Mouse (Mus musculus): ENCODE measurements at regions not wholly inside any gene's neighbourhood (a gene's known extent, or its start where the extent isn't known, plus 50 kb on each side); places are given as distances from the start of the nearest gene placed in this dataset.

DNA sequence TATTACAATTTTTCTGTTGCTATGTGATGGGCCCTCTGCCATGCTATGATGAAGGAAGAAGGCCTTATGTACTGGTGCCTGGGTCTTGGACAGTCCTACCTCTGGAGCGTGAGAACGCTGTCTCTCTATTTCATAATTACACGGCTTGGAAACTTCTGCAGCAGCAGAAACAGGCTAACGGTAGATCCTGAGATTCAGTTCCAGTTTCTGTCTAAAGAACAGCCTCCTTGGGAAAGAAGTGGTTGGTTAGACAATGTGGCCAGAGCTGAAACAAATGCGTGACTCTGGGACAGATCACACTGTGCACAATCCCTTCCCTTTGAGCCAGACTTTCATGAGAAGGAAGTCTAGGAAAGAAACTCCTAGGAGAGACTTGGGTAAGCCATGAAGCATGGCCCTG is 80.7 kb upstream of the Lclat1 start:
- Histone ChIP-seq H3K36me3 (replicated peaks) (no peaks in the 10 kb centered on the region), H3K27me3 (ENCODE audit: poor library complexity, severe bottlenecking) (no peaks in the 10 kb centered on the region), H3K9me3 (no peaks in the 10 kb centered on the region), H3K27ac (no peak overlapping the region), H3K4me1 (peaks cover 7% of the 10 kb centered on the region; the same call in 1 of the 2 replicates), H3K4me3 (no peak overlapping the region)
- WGBS = 95% methylated on average over 5 of the region's 5 CpGs
- no peak for DNase-seq (ENCODE audit: extremely low spot score, low spot score)

DNA sequence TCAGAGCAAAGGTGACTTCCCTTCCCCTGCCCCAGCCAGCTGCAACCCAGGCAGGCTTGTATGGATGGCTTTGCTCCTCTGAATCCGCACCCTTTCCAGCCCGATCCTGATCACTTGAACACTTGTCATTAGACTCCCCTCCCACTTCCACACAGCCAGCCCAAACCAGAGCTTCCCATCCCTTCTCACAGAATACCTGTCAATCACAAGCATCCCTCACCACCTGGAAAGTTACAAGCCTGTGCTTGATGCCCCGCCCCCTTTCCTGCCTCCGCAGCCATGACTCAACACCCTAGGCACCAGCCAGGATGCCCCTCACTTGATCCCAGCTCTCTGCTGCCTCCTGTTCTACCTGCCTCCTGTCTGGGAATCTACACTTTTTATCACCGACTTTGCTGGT is 76.0 kb upstream of the Lclat1 start:
- Histone ChIP-seq H3K4me1 (peaks cover 15% of the 10 kb centered on the region), H3K36me3 (replicated peaks) (no peaks in the 10 kb centered on the region), H3K27me3 (ENCODE audit: poor library complexity, severe bottlenecking) (no peaks in the 10 kb centered on the region), H3K9me3 (no peaks in the 10 kb centered on the region), H3K27ac (no peak overlapping the region), H3K4me3 (no peak overlapping the region)
- 65% methylated on average over 5 of the region's 5 CpGs for WGBS
- DNase-seq (ENCODE audit: extremely low spot score, low spot score) = no peak

GRCm38 (mm10) chr17:73032326-73032725 is 75.5 kb upstream of the Lclat1 start:
- WGBS = 76% methylated on average over 3 of the region's 3 CpGs
- Histone ChIP-seq H3K4me3 (no peak overlapping the region), H3K36me3 (replicated peaks) (no peaks in the 10 kb centered on the region), H3K27me3 (ENCODE audit: poor library complexity, severe bottlenecking) (no peaks in the 10 kb centered on the region), H3K27ac (no peak overlapping the region), H3K9me3 (no peaks in the 10 kb centered on the region), H3K4me1 (peaks cover 15% of the 10 kb centered on the region)
- no peak for DNase-seq (ENCODE audit: extremely low spot score, low spot score)

DNA sequence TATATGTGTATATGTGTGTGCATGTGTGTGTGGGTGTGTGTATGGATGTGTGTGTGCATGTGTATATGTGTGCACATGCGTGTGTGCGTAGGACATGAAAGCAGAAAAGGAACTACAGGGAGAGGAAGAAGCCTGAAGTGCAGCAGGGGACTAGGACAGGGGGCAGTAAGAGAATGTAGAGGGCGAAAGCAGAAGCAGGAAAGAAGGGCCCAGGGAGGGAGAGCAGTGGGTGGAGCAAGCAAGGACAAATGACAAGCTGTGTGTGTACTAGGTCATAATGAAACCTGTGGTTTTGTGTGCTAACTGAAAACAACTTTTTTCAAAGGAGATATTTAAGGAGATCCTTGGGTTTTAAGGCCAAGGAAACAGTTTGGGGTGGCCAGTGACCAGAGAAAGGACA is 73.4 kb upstream of the Lclat1 start:
- H3K9me3 ChIP-seq = no peaks in the 10 kb centered on the region
- no peaks in the 10 kb centered on the region for H3K36me3 ChIP-seq (replicated peaks)
- peaks cover 15% of the 10 kb centered on the region for H3K4me1 ChIP-seq
- 75% methylated on average over 3 of the region's 3 CpGs for WGBS
- H3K27ac ChIP-seq = no peak overlapping the region
- no peaks in the 10 kb centered on the region for H3K27me3 ChIP-seq (ENCODE audit: poor library complexity, severe bottlenecking)
- no peak overlapping the region for H3K4me3 ChIP-seq
- no peak for DNase-seq (ENCODE audit: extremely low spot score, low spot score)

GRCm38 (mm10) chr17:73034981-73035481 is 72.8 kb upstream of the Lclat1 start:
- 46% methylated on average over 8 of the region's 8 CpGs for WGBS
- no peak overlapping the region for H3K27ac ChIP-seq

DNA sequence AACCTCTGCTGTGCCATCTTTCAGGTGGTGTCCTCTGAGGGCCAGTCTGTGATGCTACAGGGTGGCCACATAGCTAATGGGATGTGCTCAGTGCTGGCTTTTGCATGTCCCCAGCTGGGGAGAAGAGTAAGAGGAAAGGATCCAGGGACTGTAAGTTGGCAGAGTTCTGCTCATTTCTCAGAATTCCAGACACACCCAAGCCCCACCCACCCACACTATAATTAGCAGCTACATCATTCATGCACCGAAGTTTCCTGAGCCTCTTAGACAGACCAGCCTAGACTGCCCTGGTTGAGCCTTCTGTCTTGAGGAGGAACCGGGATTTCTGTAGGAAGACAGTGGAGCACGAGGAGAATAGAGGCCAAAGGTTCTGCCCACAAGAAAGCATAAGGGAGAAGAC is 70.9 kb upstream of the Lclat1 start:
- H3K4me1 ChIP-seq = peaks cover 15% of the 10 kb centered on the region
- no peak overlapping the region for H3K27ac ChIP-seq
- no peaks in the 10 kb centered on the region for H3K9me3 ChIP-seq
- WGBS = 83% methylated on average over 3 of the region's 3 CpGs
- no peak for DNase-seq (ENCODE audit: extremely low spot score, low spot score)
- H3K36me3 ChIP-seq (replicated peaks) = no peaks in the 10 kb centered on the region
- H3K4me3 ChIP-seq = no peak overlapping the region
- no peaks in the 10 kb centered on the region for H3K27me3 ChIP-seq (ENCODE audit: poor library complexity, severe bottlenecking)

More at GRCm38 (mm10) chr17:73034981-73035481, 72.8 kb upstream of the Lclat1 start:
- no peak for DNase-seq (ENCODE audit: extremely low spot score, low spot score)
- Histone ChIP-seq H3K27me3 (ENCODE audit: poor library complexity, severe bottlenecking) (no peaks in the 10 kb centered on the region), H3K4me1 (peaks cover 15% of the 10 kb centered on the region), H3K4me3 (no peak overlapping the region), H3K36me3 (replicated peaks) (no peaks in the 10 kb centered on the region), H3K9me3 (no peaks in the 10 kb centered on the region)

- WGBS = 85% methylated on average over 2 of the region's 2 CpGs
- H3K36me3 ChIP-seq (replicated peaks) = no peaks in the 10 kb centered on the region
- no peak overlapping the region for H3K4me3 ChIP-seq
- H3K4me1 ChIP-seq = peaks cover 12% of the 10 kb centered on the region
- no peaks in the 10 kb centered on the region for H3K9me3 ChIP-seq
- no peak for DNase-seq (ENCODE audit: extremely low spot score, low spot score)
- no peak overlapping the region for H3K27ac ChIP-seq
- no peaks in the 10 kb centered on the region for H3K27me3 ChIP-seq (ENCODE audit: poor library complexity, severe bottlenecking)
These were observed 69.2 kb upstream of the Lclat1 start for GRCm38 (mm10) chr17:73038586-73038985.

- no peak overlapping the region for H3K4me3 ChIP-seq
- no peak for DNase-seq (ENCODE audit: extremely low spot score, low spot score)
- no peaks in the 10 kb centered on the region for H3K36me3 ChIP-seq (replicated peaks)
- whole genome bisulfite sequencing = 87% methylated on average over 5 of the region's 5 CpGs
- no peaks in the 10 kb centered on the region for H3K4me1 ChIP-seq
- H3K27me3 ChIP-seq (ENCODE audit: poor library complexity, severe bottlenecking) = no peaks in the 10 kb centered on the region
- H3K9me3 ChIP-seq = no peaks in the 10 kb centered on the region
- no peak overlapping the region for H3K27ac ChIP-seq
These were observed 62.7 kb upstream of the Lclat1 start for GRCm38 (mm10) chr17:73044918-73045580.

- no peaks in the 10 kb centered on the region for H3K36me3 ChIP-seq (replicated peaks)
- no peaks in the 10 kb centered on the region for H3K9me3 ChIP-seq
- no peak overlapping the region for H3K4me3 ChIP-seq
- H3K27ac ChIP-seq = no peak overlapping the region
- DNase-seq (ENCODE audit: extremely low spot score, low spot score) = no peak
- H3K27me3 ChIP-seq (ENCODE audit: poor library complexity, severe bottlenecking) = no peaks in the 10 kb centered on the region
- WGBS = 60% methylated on average over 4 of the region's 4 CpGs
- no peaks in the 10 kb centered on the region for H3K4me1 ChIP-seq
These were observed 60.8 kb upstream of the Lclat1 start for GRCm38 (mm10) chr17:73046985-73047384.

- H3K27me3 ChIP-seq (ENCODE audit: poor library complexity, severe bottlenecking) = no peaks in the 10 kb centered on the region
- WGBS = 76% methylated on average over 2 of the region's 2 CpGs
- no peak overlapping the region for H3K27ac ChIP-seq
- H3K4me1 ChIP-seq = no peaks in the 10 kb centered on the region
- H3K36me3 ChIP-seq (replicated peaks) = no peaks in the 10 kb centered on the region
- H3K4me3 ChIP-seq = no peak overlapping the region
- H3K9me3 ChIP-seq = no peaks in the 10 kb centered on the region
- DNase-seq (ENCODE audit: extremely low spot score, low spot score) = no peak
These were observed 59.6 kb upstream of the Lclat1 start for GRCm38 (mm10) chr17:73048164-73048563.

GRCm38 (mm10) chr17:73052956-73053355 is 54.8 kb upstream of the Lclat1 start:
- WGBS = 92% methylated on average over 2 of the region's 2 CpGs
- no peaks in the 10 kb centered on the region for H3K9me3 ChIP-seq
- peaks cover 10% of the 10 kb centered on the region; the same call in 1 of the 2 replicates for H3K4me1 ChIP-seq
- H3K36me3 ChIP-seq (replicated peaks) = no peaks in the 10 kb centered on the region
- no peak overlapping the region for H3K4me3 ChIP-seq
- no peak for DNase-seq (ENCODE audit: extremely low spot score, low spot score)
- H3K27me3 ChIP-seq (ENCODE audit: poor library complexity, severe bottlenecking) = no peaks in the 10 kb centered on the region
- H3K27ac ChIP-seq = no peak overlapping the region

- DNase-seq (ENCODE audit: extremely low spot score, low spot score) = no peak
- Histone ChIP-seq H3K27ac (no peak overlapping the region), H3K36me3 (replicated peaks) (no peaks in the 10 kb centered on the region), H3K27me3 (ENCODE audit: poor library complexity, severe bottlenecking) (no peaks in the 10 kb centered on the region), H3K4me3 (no peak overlapping the region), H3K9me3 (no peaks in the 10 kb centered on the region), H3K4me1 (peaks cover 10% of the 10 kb centered on the region; the same call in 1 of the 2 replicates)
- WGBS = 46% methylated on average over 3 of the region's 3 CpGs
These were observed 54.1 kb upstream of the Lclat1 start for GRCm38 (mm10) chr17:73053479-73054215.

DNA sequence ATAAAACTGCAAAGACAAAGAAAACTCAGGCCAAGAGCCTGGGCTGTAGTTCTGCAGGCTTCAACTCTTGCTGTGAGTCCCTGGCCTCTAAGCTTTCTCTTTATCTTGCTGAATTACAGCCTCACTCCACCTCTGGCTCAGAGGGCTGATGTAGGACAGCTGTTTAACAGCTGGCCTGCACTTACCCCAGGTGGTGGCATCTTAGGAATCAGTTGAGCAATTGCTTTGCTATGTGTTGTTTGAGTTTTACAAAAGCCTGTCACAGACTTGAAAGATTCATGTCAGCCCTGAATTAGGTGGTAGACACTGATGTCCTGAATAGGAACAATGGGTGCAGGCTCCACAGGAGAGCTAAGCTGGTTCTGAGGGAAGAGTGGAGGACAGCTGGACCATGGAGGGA is 53.6 kb upstream of the Lclat1 start:
- Histone ChIP-seq H3K27ac (no peak overlapping the region), H3K4me1 (peaks cover 10% of the 10 kb centered on the region; the same call in 1 of the 2 replicates), H3K9me3 (no peaks in the 10 kb centered on the region), H3K36me3 (replicated peaks) (no peaks in the 10 kb centered on the region), H3K27me3 (ENCODE audit: poor library complexity, severe bottlenecking) (no peaks in the 10 kb centered on the region), H3K4me3 (no peak overlapping the region)
- DNase-seq (ENCODE audit: extremely low spot score, low spot score) = no peak
